Mouse (Mus musculus): ENCODE measurements around the gene Kat6b. TPM values are rescaled to one million over a fixed set of nuclear protein-coding genes. Genes with fewer than 3 reads are reported as not detected.
"Not testable (repeated sequence)": the region's sequence is repeated elsewhere in the genome, so short reads cannot be mapped to it uniquely, and the experiment has no call there.

Kat6b gene
- polyA plus RNA-seq, 1 experiment from 2014 or later, result 13.3 TPM

GRCm38 (mm10) chr14:21625946-21626345 lies 144.7 kb downstream of the Kat6b start:
- 91% methylated on average over 9 of the region's 9 CpGs for WGBS

GRCm38 (mm10) chr14:21631665-21632200 lies 150.5 kb downstream of the Kat6b start:
- Histone ChIP-seq H3K27ac (0 out of 2 replicates have a peak overlapping the region, but pooled peaks have one; percentile 24), H3K36me3 (peaks cover 58% of the 10 kb centered on the region), H3K4me3 (no peak overlapping the region), H3K27me3 (ENCODE audit: insufficient read depth, poor library complexity, severe bottlenecking) (no peaks in the 10 kb centered on the region), H3K9me3 (no peaks in the 10 kb centered on the region), H3K4me1 (replicated peaks) (no peaks in the 10 kb centered on the region)
- DNase-seq (ENCODE audit: low spot score), result no peak
- 82% methylated on average over 5 of the region's 5 CpGs for WGBS

More at GRCm38 (mm10) chr14:21625946-21626345, 144.7 kb downstream of the Kat6b start:
- H3K36me3 ChIP-seq, result peaks cover 57% of the 10 kb centered on the region
- no peak for DNase-seq (ENCODE audit: low spot score)
- H3K27ac ChIP-seq, result no peak overlapping the region
- H3K9me3 ChIP-seq, result no peaks in the 10 kb centered on the region
- H3K4me1 ChIP-seq (replicated peaks), result no peaks in the 10 kb centered on the region
- no peaks in the 10 kb centered on the region for H3K27me3 ChIP-seq (ENCODE audit: insufficient read depth, poor library complexity, severe bottlenecking)
- H3K4me3 ChIP-seq, result no peak overlapping the region

GRCm38 (mm10) chr14:21636548-21636947 lies 155.3 kb downstream of the Kat6b start:
- peaks cover 41% of the 10 kb centered on the region for H3K36me3 ChIP-seq
- no peaks in the 10 kb centered on the region for H3K27me3 ChIP-seq (ENCODE audit: insufficient read depth, poor library complexity, severe bottlenecking)
- H3K4me3 ChIP-seq, result no peak overlapping the region
- DNase-seq (ENCODE audit: low spot score), result no peak
- no peaks in the 10 kb centered on the region for H3K4me1 ChIP-seq (replicated peaks)
- 84% methylated on average over 6 of the region's 6 CpGs for WGBS
- no peaks in the 10 kb centered on the region for H3K9me3 ChIP-seq
- no peak overlapping the region for H3K27ac ChIP-seq

GRCm38 (mm10) chr14:21640806-21641435 lies 159.7 kb downstream of the Kat6b start:
- H3K27me3 ChIP-seq (ENCODE audit: insufficient read depth, poor library complexity, severe bottlenecking), result no peaks in the 10 kb centered on the region
- peaks cover 38% of the 10 kb centered on the region for H3K36me3 ChIP-seq
- no peaks in the 10 kb centered on the region for H3K9me3 ChIP-seq
- H3K27ac ChIP-seq, result no peak overlapping the region
- no peak for DNase-seq (ENCODE audit: low spot score)
- H3K4me1 ChIP-seq (replicated peaks), result no peaks in the 10 kb centered on the region
- H3K4me3 ChIP-seq, result no peak overlapping the region
- 74% methylated on average over 4 of the region's 4 CpGs for WGBS

- Histone ChIP-seq H3K4me1 (replicated peaks) (peaks cover 11% of the 10 kb centered on the region), H3K27ac (no peak overlapping the region), H3K36me3 (peaks cover 14% of the 10 kb centered on the region; the same call in 1 of the 2 replicates), H3K9me3 (no peaks in the 10 kb centered on the region), H3K27me3 (ENCODE audit: insufficient read depth, poor library complexity, severe bottlenecking) (no peaks in the 10 kb centered on the region), H3K4me3 (no peak overlapping the region)
- DNase-seq (ENCODE audit: low spot score), result no peak
- WGBS, result 82% methylated on average over 2 of the region's 2 CpGs
Measured at GRCm38 (mm10) chr14:21653813-21654212, 172.6 kb downstream of the Kat6b start.

- Histone ChIP-seq H3K4me1 (replicated peaks) (peaks cover 15% of the 10 kb centered on the region), H3K4me3 (no peak overlapping the region), H3K9me3 (no peaks in the 10 kb centered on the region), H3K36me3 (peaks cover 34% of the 10 kb centered on the region), H3K27me3 (ENCODE audit: insufficient read depth, poor library complexity, severe bottlenecking) (no peaks in the 10 kb centered on the region), H3K27ac (0 out of 2 replicates have a peak overlapping the region, but pooled peaks have one; percentile 24)
- 75% methylated on average over 13 of the region's 13 CpGs for WGBS
- DNase-seq (ENCODE audit: low spot score), result no peak
Measured at GRCm38 (mm10) chr14:21659155-21659554, 177.9 kb downstream of the Kat6b start.

GRCm38 (mm10) chr14:21659652-21660051 lies 178.4 kb downstream of the Kat6b start:
- Histone ChIP-seq H3K36me3 (peaks cover 37% of the 10 kb centered on the region), H3K4me1 (replicated peaks) (peaks cover 15% of the 10 kb centered on the region), H3K9me3 (no peaks in the 10 kb centered on the region), H3K27me3 (ENCODE audit: insufficient read depth, poor library complexity, severe bottlenecking) (no peaks in the 10 kb centered on the region), H3K4me3 (no peak overlapping the region), H3K27ac (no peak overlapping the region)
- 33% methylated on average over 5 of the region's 5 CpGs for whole genome bisulfite sequencing
- DNase-seq (ENCODE audit: low spot score), result peak; percentile 56

GRCm38 (mm10) chr14:21662465-21663142 lies 181.4 kb downstream of the Kat6b start:
- no peaks in the 10 kb centered on the region for H3K9me3 ChIP-seq
- no peak overlapping the region for H3K4me3 ChIP-seq
- H3K27ac ChIP-seq, result no peak overlapping the region
- WGBS, result 86% methylated on average over 8 of the region's 8 CpGs
- no peaks in the 10 kb centered on the region for H3K27me3 ChIP-seq (ENCODE audit: insufficient read depth, poor library complexity, severe bottlenecking)
- DNase-seq (ENCODE audit: low spot score), result no peak
- H3K36me3 ChIP-seq, result peaks cover 66% of the 10 kb centered on the region
- peaks cover 12% of the 10 kb centered on the region for H3K4me1 ChIP-seq (replicated peaks)

GRCm38 (mm10) chr14:21669218-21669617 lies 188.0 kb downstream of the Kat6b start:
- Histone ChIP-seq H3K27ac (no peak overlapping the region), H3K27me3 (ENCODE audit: insufficient read depth, poor library complexity, severe bottlenecking) (no peaks in the 10 kb centered on the region), H3K36me3 (peaks cover 68% of the 10 kb centered on the region), H3K4me3 (no peak overlapping the region), H3K4me1 (replicated peaks) (peaks cover 17% of the 10 kb centered on the region), H3K9me3 (no peaks in the 10 kb centered on the region)
- DNase-seq (ENCODE audit: low spot score), result no peak
- 93% methylated on average over 11 of the region's 11 CpGs for WGBS

GRCm38 (mm10) chr14:21669633-21670421 lies 188.6 kb downstream of the Kat6b start:
- H3K27ac ChIP-seq, result no peak overlapping the region
- 85% methylated on average over 11 of the region's 11 CpGs for WGBS
- no peak overlapping the region for H3K4me3 ChIP-seq
- DNase-seq (ENCODE audit: low spot score), result no peak
- H3K27me3 ChIP-seq (ENCODE audit: insufficient read depth, poor library complexity, severe bottlenecking), result no peaks in the 10 kb centered on the region
- peaks cover 17% of the 10 kb centered on the region for H3K4me1 ChIP-seq (replicated peaks)
- no peaks in the 10 kb centered on the region for H3K9me3 ChIP-seq
- H3K36me3 ChIP-seq, result peaks cover 62% of the 10 kb centered on the region

GRCm38 (mm10) chr14:21670422-21671006 lies 189.3 kb downstream of the Kat6b start:
- not testable (repeated sequence) for H3K27me3 ChIP-seq (ENCODE audit: insufficient read depth, poor library complexity, severe bottlenecking); DNase-seq (ENCODE audit: low spot score); H3K4me3 ChIP-seq; H3K9me3 ChIP-seq; H3K27ac ChIP-seq
- WGBS, result 93% methylated on average over 15 of the region's 15 CpGs
- Histone ChIP-seq H3K36me3 (peaks cover 55% of the 10 kb centered on the region), H3K4me1 (replicated peaks) (peaks cover 17% of the 10 kb centered on the region)

GRCm38 (mm10) chr14:21673100-21673499 lies 191.9 kb downstream of the Kat6b start:
- Histone ChIP-seq H3K9me3 (no peaks in the 10 kb centered on the region), H3K36me3 (peaks cover 30% of the 10 kb centered on the region), H3K4me3 (no peak overlapping the region), H3K4me1 (replicated peaks) (peaks cover 19% of the 10 kb centered on the region), H3K27me3 (ENCODE audit: insufficient read depth, poor library complexity, severe bottlenecking) (no peaks in the 10 kb centered on the region), H3K27ac (no peak overlapping the region)
- no peak for DNase-seq (ENCODE audit: low spot score)
- 48% methylated on average over 4 of the region's 4 CpGs for WGBS

Measured in hindbrain, embryonic 10.5 days (tissue).